Mouse (Mus musculus) heart, adult 2 months (tissue): ENCODE measurements at regions not wholly inside any gene's neighbourhood (a gene's known extent, or its start where the extent isn't known, plus 50 kb on each side); places are given as distances from the start of the nearest gene placed in this dataset.

Experiments used
- DNase-seq, 2 experiments: peaks; one replicate each; pipeline ENCODE4 v3.0.0; 2021
- H3K27ac ChIP-seq: fragments of 200-600 bp; 2 replicates; pipeline ENCODE4 v1.8.1; 2022
- H3K27me3 ChIP-seq: fragments of 200-500 bp; 2 replicates; pipeline ENCODE4 v1.6.1; 2012; ENCODE audit warnings: mild to moderate bottlenecking, low read length, inconsistent platforms, mixed read lengths; ENCODE audit not compliant: control insufficient read depth, insufficient read depth
- H3K36me3 ChIP-seq: fragments of 200-500 bp; 2 replicates; pipeline ENCODE4 v1.6.1; 2012; ENCODE audit warnings: low read length, inconsistent platforms; ENCODE audit not compliant: control insufficient read depth, insufficient read depth
- H3K4me1 ChIP-seq: fragments of 200-500 bp; 2 replicates; pipeline ENCODE4 v1.6.1; 2011; ENCODE audit warnings: low read length; ENCODE audit not compliant: control insufficient read depth, insufficient read depth
- H3K4me3 ChIP-seq: fragments of 200-600 bp; 2 replicates; pipeline ENCODE4 v1.8.1; 2022
- H3K79me2 ChIP-seq: fragments of 200-500 bp; replicated peaks from 2 replicates; pipeline ENCODE4 v1.6.1; 2012; ENCODE audit warnings: mild to moderate bottlenecking, inconsistent platforms, low read length, moderate library complexity, mixed read lengths; ENCODE audit not compliant: control insufficient read depth, insufficient read depth
- H3K9ac ChIP-seq: fragments of 200-500 bp; 2 replicates; pipeline ENCODE4 v1.6.1; 2012; ENCODE audit warnings: low read depth, mild to moderate bottlenecking, control low read depth, inconsistent platforms, low read length, mixed read lengths
- CTCF ChIP-seq: fragments of 200-600 bp; IDR thresholded peaks from 2 replicates; pipeline ENCODE4 v1.8.1; 2022; ENCODE audit warnings: antibody characterized with exemption, mild to moderate bottlenecking, moderate library complexity
- EP300 ChIP-seq: fragments of 200-500 bp; IDR thresholded peaks from 2 replicates; pipeline ENCODE4 v1.6.1; 2011; ENCODE audit warnings: low read depth, low read length, control low read depth; ENCODE audit not compliant: insufficient read depth
- POLR2A ChIP-seq: fragments of 200-500 bp; IDR thresholded peaks from 2 replicates; pipeline ENCODE4 v1.6.1; 2011; ENCODE audit warnings: mild to moderate bottlenecking, low read depth, low read length, control low read depth; ENCODE audit not compliant: insufficient read depth
- WGBS: fragments of 180-500 bp; shearing (Covaris S2); methylation state at CpG from one replicate; pipeline ENCODE4 v1.1.7; 2018; 5-methylcytosine and 5-hydroxymethylcytosine counted together
- intact Hi-C: fragments of 180-260 bp; cut with DNase I; formaldehyde crosslinking; loops from one replicate; pipeline ENCODE4 v1.15.1; 2025

- Histone ChIP-seq H3K9ac (no peak overlapping the region), H3K79me2 (no peaks in the 10 kb centered on the region), H3K27me3 (no peaks in the 10 kb centered on the region), H3K4me1 (no peaks in the 10 kb centered on the region), H3K4me3 (no peak overlapping the region), H3K36me3 (no peaks in the 10 kb centered on the region), H3K27ac (no peak overlapping the region)
- DNase-seq: no peak
- intact Hi-C loops: no loop called here
- TF ChIP-seq CTCF (no peak), EP300 (no peak), POLR2A (no peak)
These were observed 437.6 kb downstream of the Lrriq3 start for GRCm38 (mm10) chr3:155530811-155531210.

DNA sequence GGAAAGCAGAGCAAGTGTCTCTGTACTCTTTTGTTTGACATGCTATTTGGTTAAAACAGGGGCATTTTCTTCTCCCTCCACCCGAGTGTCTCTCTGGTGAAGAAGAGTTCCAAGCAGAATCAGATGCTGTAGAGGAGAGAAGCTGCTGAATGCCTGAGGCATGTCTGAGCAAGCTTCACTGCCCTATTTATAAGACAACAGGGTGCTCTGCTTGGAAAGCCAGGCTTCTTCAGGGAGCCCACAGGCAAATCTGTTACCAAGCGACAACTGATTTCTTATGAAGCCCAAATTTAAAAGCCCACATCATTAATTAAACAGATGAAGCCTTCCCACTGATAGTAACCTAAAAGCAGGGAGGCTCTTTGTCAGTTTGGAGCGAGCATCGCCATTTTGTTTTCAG, 438.8 kb downstream of the Lrriq3 start:
- no peak overlapping the region for H3K9ac ChIP-seq
- H3K79me2 ChIP-seq: no peaks in the 10 kb centered on the region
- H3K4me1 ChIP-seq: no peaks in the 10 kb centered on the region
- intact Hi-C loops: no loop called here
- no peak overlapping the region for H3K27ac ChIP-seq
- WGBS: 80% methylated on average over 4 of the region's 4 CpGs
- no peaks in the 10 kb centered on the region for H3K27me3 ChIP-seq
- DNase-seq: no peak
- H3K36me3 ChIP-seq: no peaks in the 10 kb centered on the region
- no peak for TF ChIP-seq CTCF
- no peak for TF ChIP-seq EP300
- no peak for TF ChIP-seq POLR2A
- H3K4me3 ChIP-seq: no peak overlapping the region

GRCm38 (mm10) chr3:155548204-155548603, 455.0 kb downstream of the Lrriq3 start:
- Histone ChIP-seq H3K4me1 (no peaks in the 10 kb centered on the region), H3K79me2 (no peaks in the 10 kb centered on the region), H3K9ac (no peak overlapping the region), H3K4me3 (no peak overlapping the region), H3K36me3 (no peaks in the 10 kb centered on the region), H3K27me3 (no peaks in the 10 kb centered on the region), H3K27ac (no peak overlapping the region)
- TF ChIP-seq CTCF (no peak), EP300 (no peak), POLR2A (no peak)
- WGBS: 80% methylated on average over 6 of the region's 6 CpGs
- no peak for DNase-seq
- intact Hi-C loops: no loop called here

DNA sequence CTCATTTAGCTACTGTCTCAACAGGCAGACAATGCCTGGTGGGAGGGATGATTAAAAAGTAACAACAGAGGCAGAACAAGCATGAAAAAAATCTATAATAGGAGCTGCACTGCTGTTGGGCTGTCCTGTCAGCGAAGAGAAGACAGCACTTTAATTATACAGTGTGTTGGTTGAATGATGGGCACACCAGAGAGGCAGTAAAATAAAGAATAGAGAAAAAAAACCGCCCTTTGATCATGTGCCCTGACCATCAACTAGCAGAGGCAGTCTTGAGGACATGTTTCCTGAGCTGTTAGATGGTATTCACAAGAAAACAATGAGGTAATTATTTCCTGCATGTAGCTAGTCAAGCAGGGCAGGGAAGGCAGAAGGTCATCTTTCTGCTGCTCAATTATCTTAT, 483.9 kb downstream of the Lrriq3 start:
- DNase-seq: no peak
- no peaks in the 10 kb centered on the region for H3K27me3 ChIP-seq
- no peak overlapping the region for H3K4me3 ChIP-seq
- H3K27ac ChIP-seq: no peak overlapping the region
- no peaks in the 10 kb centered on the region for H3K79me2 ChIP-seq
- intact Hi-C loops: no loop called here
- TF ChIP-seq EP300: no peak
- no peak for TF ChIP-seq POLR2A
- no peak for TF ChIP-seq CTCF
- no peaks in the 10 kb centered on the region for H3K4me1 ChIP-seq
- H3K36me3 ChIP-seq: no peaks in the 10 kb centered on the region
- no peak overlapping the region for H3K9ac ChIP-seq
- 53% methylated on average over 2 of the region's 2 CpGs for WGBS

DNA sequence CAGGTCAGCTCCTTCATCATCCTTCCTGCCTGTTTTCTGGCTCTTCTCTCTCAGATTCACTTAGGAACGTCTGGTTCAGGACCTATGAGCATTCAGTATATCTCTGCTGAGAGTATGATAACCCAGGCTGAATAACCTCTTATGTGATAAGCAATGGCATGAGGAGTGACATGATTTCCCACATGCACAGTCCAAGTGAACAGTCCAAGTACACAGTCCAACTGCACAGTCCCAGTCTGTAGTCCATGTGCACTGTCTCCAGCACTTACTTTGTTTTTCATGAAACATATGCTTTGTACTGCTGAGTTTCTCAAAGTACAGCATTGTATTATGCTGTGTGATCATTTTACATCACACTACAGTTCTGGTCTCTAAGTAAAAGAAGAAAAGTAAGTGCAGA, 510.8 kb downstream of the Lrriq3 start:
- DNase-seq: no peak
- TF ChIP-seq CTCF: no peak
- no peak for TF ChIP-seq POLR2A
- no peak for TF ChIP-seq EP300
- Histone ChIP-seq H3K36me3 (no peaks in the 10 kb centered on the region), H3K4me3 (no peak overlapping the region), H3K9ac (no peak overlapping the region), H3K4me1 (no peaks in the 10 kb centered on the region), H3K27ac (no peak overlapping the region), H3K27me3 (no peaks in the 10 kb centered on the region), H3K79me2 (no peaks in the 10 kb centered on the region)
- WGBS: 4% methylated on average over 1 of the region's 1 CpGs
- intact Hi-C loops: no loop called here
